Mouse (Mus musculus) hindbrain, embryonic 16.5 days (tissue): ENCODE data around the gene Cabp4. TPM values are rescaled to one million over a fixed set of nuclear protein-coding genes. Genes with fewer than 3 reads are reported as not detected.
A peak's percentile ranks its signal among the peaks of the same experiment; 100 is the strongest.

Experiments
- ATAC-seq: fragments of 200-750 bp; cut with Nextera tagmentation; 2 replicates; pipeline ENCODE4 v1.8.0; 2017; ENCODE audit warnings: moderate TSS enrichment, moderate library complexity
- H3K27ac ChIP-seq: fragments of 300-500 bp; sonication (generic); 2 replicates; pipeline ENCODE4 v1.5.1; 2014; ENCODE audit warnings: low read depth, mild to moderate bottlenecking, control low read depth, low read length, moderate library complexity
- H3K27me3 ChIP-seq: fragments of 300-500 bp; sonication (generic); replicated peaks from 2 replicates; pipeline ENCODE4 v1.6.1; 2014; ENCODE audit warnings: low read length; ENCODE audit not compliant: control insufficient read depth, insufficient read depth
- H3K36me3 ChIP-seq: fragments of 300-500 bp; sonication (generic); 2 replicates; pipeline ENCODE4 v1.6.1; 2014; ENCODE audit warnings: mild to moderate bottlenecking, low read length, moderate library complexity, mixed read lengths; ENCODE audit not compliant: control insufficient read depth, insufficient read depth
- H3K4me1 ChIP-seq: fragments of 300-500 bp; sonication (generic); 2 replicates; pipeline ENCODE4 v1.6.1; 2014; ENCODE audit warnings: low read depth, low read length; ENCODE audit not compliant: control insufficient read depth, insufficient read depth
- H3K4me2 ChIP-seq: fragments of 300-500 bp; sonication (generic); 2 replicates; pipeline ENCODE4 v1.6.1; 2014; ENCODE audit warnings: mild to moderate bottlenecking, low read length, control low read depth, moderate library complexity
- H3K4me3 ChIP-seq: fragments of 300-500 bp; sonication (generic); 2 replicates; pipeline ENCODE4 v1.5.1; 2014; ENCODE audit warnings: mild to moderate bottlenecking, low read length, control low read depth, moderate library complexity
- H3K9ac ChIP-seq: fragments of 300-500 bp; sonication (generic); 2 replicates; pipeline ENCODE4 v1.6.1; 2014; ENCODE audit warnings: low read depth, mild to moderate bottlenecking, control low read depth, low read length, moderate library complexity
- H3K9me3 ChIP-seq: fragments of 300-500 bp; sonication (generic); 2 replicates; pipeline ENCODE4 v1.6.1; 2014; ENCODE audit warnings: mild to moderate bottlenecking, low read length, moderate library complexity; ENCODE audit not compliant: control insufficient read depth
- WGBS: fragments of 180-500 bp; shearing (Covaris S2); extraction: QIAGEN DNeasy Blood & Tissue Kit; methylation state at CpG from one replicate; pipeline ENCODE4 v1.1.7; 2014; 5-methylcytosine and 5-hydroxymethylcytosine counted together
- polyA plus RNA-seq: library from polyadenylated mRNA; unstranded; fragments of >200 nt; fragmentation: Nextera tagmentation; extraction: Ambion mirVana; gene quantifications from 2 replicates; pipeline ENCODE4 v1.2.1, GENCODE M21; 2015

The Cabp4 gene
- polyA plus RNA-seq, 1 experiment from 2014 or later: 0.24 TPM

- H3K27ac ChIP-seq: no peak overlapping the region; the same call in 1 of the 2 replicates
- H3K9me3 ChIP-seq: no peaks in the 10 kb centered on the region
- no peaks in the 10 kb centered on the region for H3K27me3 ChIP-seq
- no peak for ATAC-seq
- peaks cover 17% of the 10 kb centered on the region for H3K4me1 ChIP-seq
- 77% methylated on average over 9 of the region's 9 CpGs for WGBS
- H3K9ac ChIP-seq: peak overlapping the region; percentile 13; the same call in 1 of the 2 replicates
- no peak overlapping the region for H3K4me2 ChIP-seq
- H3K36me3 ChIP-seq: no peaks in the 10 kb centered on the region
- no peak overlapping the region for H3K4me3 ChIP-seq
Observed at GRCm38 (mm10) chr19:4166678-4167476, 23.0 kb upstream of the Cabp4 start.

- 81% methylated on average over 2 of the region's 2 CpGs for WGBS
- Histone ChIP-seq H3K27me3 (no peaks in the 10 kb centered on the region), H3K4me3 (no peak overlapping the region), H3K4me1 (peaks cover 12% of the 10 kb centered on the region), H3K9me3 (no peaks in the 10 kb centered on the region), H3K9ac (no peak overlapping the region), H3K4me2 (no peak overlapping the region), H3K27ac (no peak overlapping the region), H3K36me3 (peaks cover 12% of the 10 kb centered on the region; the same call in 1 of the 2 replicates)
- ATAC-seq: no peak
Observed at GRCm38 (mm10) chr19:4164721-4165120, 20.9 kb upstream of the Cabp4 start.

GRCm38 (mm10) chr19:4164100-4164499, 20.3 kb upstream of the Cabp4 start:
- no peaks in the 10 kb centered on the region for H3K27me3 ChIP-seq
- H3K27ac ChIP-seq: no peak overlapping the region
- ATAC-seq: no peak
- H3K4me3 ChIP-seq: no peak overlapping the region
- H3K36me3 ChIP-seq: peaks cover 18% of the 10 kb centered on the region
- no peak overlapping the region for H3K4me2 ChIP-seq
- WGBS: 88% methylated on average over 3 of the region's 3 CpGs
- peaks cover 12% of the 10 kb centered on the region for H3K4me1 ChIP-seq
- H3K9ac ChIP-seq: no peak overlapping the region
- no peaks in the 10 kb centered on the region for H3K9me3 ChIP-seq

GRCm38 (mm10) chr19:4163543-4163887, 19.7 kb upstream of the Cabp4 start:
- peaks cover 12% of the 10 kb centered on the region for H3K4me1 ChIP-seq
- peaks cover 24% of the 10 kb centered on the region for H3K36me3 ChIP-seq
- peak overlapping the region; percentile 74 for H3K4me3 ChIP-seq
- H3K9ac ChIP-seq: peak overlapping the region; percentile 84
- peak; percentile 48 for ATAC-seq
- WGBS: 38% methylated on average over 4 of the region's 4 CpGs
- peak overlapping the region; percentile 67 for H3K4me2 ChIP-seq
- H3K27ac ChIP-seq: peak overlapping the region; percentile 80
- no peaks in the 10 kb centered on the region for H3K27me3 ChIP-seq
- no peaks in the 10 kb centered on the region for H3K9me3 ChIP-seq

GRCm38 (mm10) chr19:4162646-4163542, 19.1 kb upstream of the Cabp4 start, which contains the start of gene Rps6kb2:
Rps6kb2 (minus strand) TSS chr19:4163354.
- WGBS: 6% methylated on average over 42 of the region's 42 CpGs
- H3K36me3 ChIP-seq: peaks cover 29% of the 10 kb centered on the region

GRCm38 (mm10) chr19:4159049-4159448, 15.2 kb upstream of the Cabp4 start:
- Histone ChIP-seq H3K36me3 (peaks cover 47% of the 10 kb centered on the region), H3K9me3 (no peaks in the 10 kb centered on the region), H3K27me3 (no peaks in the 10 kb centered on the region), H3K4me2 (no peak overlapping the region), H3K9ac (no peak overlapping the region), H3K27ac (no peak overlapping the region), H3K4me3 (no peak overlapping the region), H3K4me1 (peaks cover 12% of the 10 kb centered on the region)
- WGBS: 94% methylated on average over 8 of the region's 8 CpGs
- ATAC-seq: no peak

More at GRCm38 (mm10) chr19:4162646-4163542, 19.1 kb upstream of the Cabp4 start, which contains the start of gene Rps6kb2:
- Histone ChIP-seq H3K4me3 (peak within 1 kb of the TSS; percentile 74), H3K9me3 (no peaks in the 10 kb centered on the region), H3K27ac (peak within 1 kb of the TSS; percentile 80), H3K9ac (peak within 1 kb of the TSS; percentile 84), H3K4me1 (peaks cover 12% of the 10 kb centered on the region), H3K4me2 (peak within 1 kb of the TSS; percentile 67), H3K27me3 (no peaks in the 10 kb centered on the region)
- ATAC-seq: peak; percentile 87

GRCm38 (mm10) chr19:4156771-4157170, 12.9 kb upstream of the Cabp4 start:
- 93% methylated on average over 12 of the region's 12 CpGs for WGBS
- Histone ChIP-seq H3K9ac (no peak overlapping the region), H3K9me3 (no peaks in the 10 kb centered on the region), H3K27ac (no peak overlapping the region), H3K36me3 (peaks cover 51% of the 10 kb centered on the region), H3K4me2 (no peak overlapping the region), H3K27me3 (no peaks in the 10 kb centered on the region), H3K4me1 (no peaks in the 10 kb centered on the region), H3K4me3 (no peak overlapping the region)
- ATAC-seq: no peak

GRCm38 (mm10) chr19:4156073-4156579, 12.3 kb upstream of the Cabp4 start:
- no peaks in the 10 kb centered on the region for H3K9me3 ChIP-seq
- no peak overlapping the region for H3K27ac ChIP-seq
- no peaks in the 10 kb centered on the region for H3K27me3 ChIP-seq
- H3K4me2 ChIP-seq: no peak overlapping the region
- H3K36me3 ChIP-seq: peaks cover 47% of the 10 kb centered on the region
- no peak overlapping the region for H3K4me3 ChIP-seq
- H3K4me1 ChIP-seq: no peaks in the 10 kb centered on the region
- no peak overlapping the region for H3K9ac ChIP-seq
- ATAC-seq: no peak
- 60% methylated on average over 20 of the region's 20 CpGs for WGBS
